Mouse (Mus musculus) kidney, postnatal 25 days (tissue): Measurements from ENCODE around the gene Sgms2.

Experiments
- DNase-seq, 2 experiments: peaks; one replicate each; pipeline ENCODE4 v3.0.0; 2021; ENCODE audit warnings: mixed read lengths in 2 of 2

Gene Sgms2

GRCm38 (mm10) chr3:131491361-131491925 is at the start of gene Sgms2:
Gene Sgms2 (minus strand): TSS chr3:131491411.
- DNase-seq = no peak

- DNase-seq = no peak
Measured at GRCm38 (mm10) chr3:131525229-131525628, 34.0 kb upstream of the Sgms2 start.

- DNase-seq = peak; percentile 49 to 76
Measured at GRCm38 (mm10) chr3:131524779-131525178, 33.6 kb upstream of the Sgms2 start.

GRCm38 (mm10) chr3:131524210-131524609 is 33.0 kb upstream of the Sgms2 start:
- DNase-seq = no peak

GRCm38 (mm10) chr3:131523749-131524148 is 32.5 kb upstream of the Sgms2 start:
- DNase-seq = no peak

GRCm38 (mm10) chr3:131522243-131522642 is 31.0 kb upstream of the Sgms2 start:
- no peak for DNase-seq

- DNase-seq = no peak
Measured at GRCm38 (mm10) chr3:131521206-131521605, 30.0 kb upstream of the Sgms2 start.

GRCm38 (mm10) chr3:131517756-131518155 is 26.5 kb upstream of the Sgms2 start:
- DNase-seq = no peak

GRCm38 (mm10) chr3:131516332-131516999 is 25.3 kb upstream of the Sgms2 start:
- DNase-seq = peak in 1 of 2 experiments; percentile 47

- peak; percentile 43 to 48 for DNase-seq
Measured at GRCm38 (mm10) chr3:131511616-131512015, 20.4 kb upstream of the Sgms2 start.

GRCm38 (mm10) chr3:131508024-131508423 is 16.8 kb upstream of the Sgms2 start:
- DNase-seq = no peak

GRCm38 (mm10) chr3:131504595-131505223 is 13.5 kb upstream of the Sgms2 start:
- peak in 1 of 2 experiments; percentile 43 for DNase-seq

- DNase-seq = no peak
Measured at GRCm38 (mm10) chr3:131501677-131502370, 10.6 kb upstream of the Sgms2 start.

- no peak for DNase-seq
Measured at GRCm38 (mm10) chr3:131499651-131500050, 8.4 kb upstream of the Sgms2 start.

GRCm38 (mm10) chr3:131496506-131497122 is 5.4 kb upstream of the Sgms2 start:
- DNase-seq = peak in 1 of 2 experiments; percentile 59

- DNase-seq = no peak
Measured at GRCm38 (mm10) chr3:131495076-131495475, 3.9 kb upstream of the Sgms2 start.

GRCm38 (mm10) chr3:131493194-131493593 is 2.0 kb upstream of the Sgms2 start:
- DNase-seq = no peak

- DNase-seq = no peak
Measured at GRCm38 (mm10) chr3:131491980-131492379, 769 bp upstream of the Sgms2 start.

GRCm38 (mm10) chr3:131490143-131490908 is 885 bp downstream of the Sgms2 start:
- peak; percentile 75 to 90 for DNase-seq

GRCm38 (mm10) chr3:131489657-131490142 is 1.5 kb downstream of the Sgms2 start:
- DNase-seq = peak; percentile 74 to 92

GRCm38 (mm10) chr3:131488969-131489368 is 2.2 kb downstream of the Sgms2 start:
- DNase-seq = peak; percentile 55 to 57

GRCm38 (mm10) chr3:131488403-131488802 is 2.8 kb downstream of the Sgms2 start:
- DNase-seq = peak; percentile 61 to 77
